ENCODE assay signal across 21 mouse cellular contexts in the genomic region with DNA sequence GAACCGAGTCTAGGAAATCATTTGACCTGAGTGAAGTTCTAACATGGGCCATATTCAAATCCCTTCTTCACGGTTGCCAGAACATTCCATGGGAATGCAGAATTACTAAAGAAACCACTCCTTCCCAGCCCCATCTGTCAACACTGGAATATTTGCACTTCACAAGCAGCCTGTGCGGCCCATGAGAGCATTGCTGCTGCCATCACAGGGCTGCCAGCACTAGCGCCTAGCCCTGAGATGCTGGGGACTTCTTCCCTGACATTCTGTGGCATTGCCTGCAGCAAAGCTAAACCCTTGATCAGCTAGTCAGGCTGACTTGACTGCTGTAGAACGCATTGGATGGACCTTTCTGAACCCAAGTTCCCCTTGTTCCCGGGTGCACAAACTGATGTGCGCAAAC.
DNase-seq lines count a peak whose midpoint lies in the region; ATAC-seq and TF ChIP-seq lines count a peak whose summit lies in the region.
"Had no signal": no experiment of that assay in that cellular context is flagged by ENCODE, and none has a peak within 500 bp of the region (broad histone marks: within the 10 kb centered on the region; RNA-seq: fewer than 3 reads in every experiment).

No protein-coding gene starts in this region.

- intact Hi-C loops in heart, postnatal 36 days (cut with DNase I): loop anchor here (10.0 kb wide), 2 partner anchors 437 to 1967 kb away; no protein-coding TSS in a partner anchor

- peaks cover 14% of the 10 kb centered on the region for H3K4me1 ChIP-seq in lung, embryonic 15.5 days
- no peaks in the 10 kb centered on the region; the same call in 1 of the 2 replicates for H3K4me1 ChIP-seq in lung, adult 2 months (ENCODE audit: control insufficient read depth, insufficient read depth, low read length)
- H3K4me1 ChIP-seq in lung, postnatal 0 days (ENCODE audit: insufficient read depth, low read depth, low read length): no peaks in the 10 kb centered on the region; the same call in 1 of the 2 replicates
- H3K4me1 ChIP-seq: embryonic facial prominence, embryonic 10.5 days; heart, embryonic 13.5 days had no signal

- no peaks in the 10 kb centered on the region for H3K9me3 ChIP-seq in lung, embryonic 15.5 days
- H3K9me3 ChIP-seq in lung, postnatal 0 days (ENCODE audit: low read length): no peaks in the 10 kb centered on the region
- H3K9me3 ChIP-seq: forebrain, embryonic 13.5 days had no signal

- no peak for TF ChIP-seq POLR2A in lung, adult 2 months (IDR thresholded peaks at IDR 0.05; ENCODE audit: borderline replicate concordance, extremely low read depth, low read depth, low read length)

- WGBS in lung, embryonic 15.5 days: 36% methylated on average over 7 of the region's 7 CpGs
- WGBS in lung, adult 2 months: 52% methylated on average over 7 of the region's 7 CpGs
- 33% methylated on average over 7 of the region's 7 CpGs for WGBS in lung, postnatal 0 days

- DNase-seq in heart, adult 11 months: peak; percentile 87
- no peak for DNase-seq in heart, postnatal 36 days
- no peak for DNase-seq in lung, adult 2 months
- DNase-seq in lung, postnatal 0 days (ENCODE audit: low spot score): peak; percentile 58
- peak; percentile 59 for DNase-seq in lung, postnatal 36 days
- DNase-seq in cerebellum, adult 11 months: no peak
- DNase-seq in spleen, adult 12 weeks (ENCODE audit: low spot score): no peak
- DNase-seq: adrenal gland, postnatal 10 days; B cell, adult 2 months; cerebellum, adult 18-20 months; cerebellum, adult 9-11 months; forebrain, postnatal 0 days; gastrocnemius, postnatal 25 days; heart, postnatal 4 days had no signal

- peak; percentile 44; the same call in 1 of the 2 replicates for ATAC-seq in lung, embryonic 15.5 days (ENCODE audit: borderline replicate concordance, extremely low read depth, low FRiP score, low TSS enrichment)
- ATAC-seq in lung, postnatal 0 days: peak; percentile 37; the same call in 1 of the 2 replicates
- ATAC-seq: CD4-positive, CD25-positive, alpha-beta regulatory T cell, adult 4 months; forebrain, embryonic 13.5 days; forebrain, postnatal 0 days had no signal

- H3K4me2 ChIP-seq in lung, embryonic 15.5 days: no peak overlapping the region
- no peak overlapping the region for H3K4me2 ChIP-seq in lung, postnatal 0 days (replicated peaks; ENCODE audit: low read depth, low read length)
- H3K4me2 ChIP-seq: forebrain, embryonic 13.5 days; heart, embryonic 13.5 days; hindbrain, embryonic 13.5 days had no signal

- H3K27me3 ChIP-seq in lung, embryonic 15.5 days: no peaks in the 10 kb centered on the region
- H3K27me3 ChIP-seq in lung, postnatal 0 days (replicated peaks; ENCODE audit: insufficient read depth, low read length): no peaks in the 10 kb centered on the region
- H3K27me3 ChIP-seq: forebrain, embryonic 13.5 days; heart, embryonic 13.5 days; hindbrain, embryonic 13.5 days had no signal

- H3K9ac ChIP-seq in lung, embryonic 15.5 days: no peak overlapping the region
- H3K9ac ChIP-seq in lung, postnatal 0 days (replicated peaks; ENCODE audit: low read depth): no peak overlapping the region
- H3K9ac ChIP-seq: forebrain, embryonic 13.5 days; forebrain, postnatal 0 days; heart, embryonic 13.5 days; hindbrain, embryonic 13.5 days had no signal

- H3K27ac ChIP-seq in lung, embryonic 15.5 days: peak overlapping the region; percentile 52; the same call in 1 of the 2 replicates
- no peak overlapping the region for H3K27ac ChIP-seq in lung, postnatal 0 days (ENCODE audit: low read length)
- H3K27ac ChIP-seq: embryonic facial prominence, embryonic 10.5 days; forebrain, embryonic 13.5 days; heart, embryonic 13.5 days; hindbrain, embryonic 13.5 days had no signal

- no peak overlapping the region for H3K4me3 ChIP-seq in lung, embryonic 15.5 days
- no peak overlapping the region for H3K4me3 ChIP-seq in lung, adult 2 months (replicated peaks; ENCODE audit: extremely low read depth, low read depth, low read length)
- H3K4me3 ChIP-seq in lung, postnatal 0 days (ENCODE audit: low read depth, low read length): no peak overlapping the region
- H3K4me3 ChIP-seq: embryonic facial prominence, embryonic 10.5 days; forebrain, embryonic 13.5 days; heart, embryonic 13.5 days; hindbrain, embryonic 13.5 days had no signal

- H3K36me3 ChIP-seq in lung, embryonic 15.5 days: no peaks in the 10 kb centered on the region
- H3K36me3 ChIP-seq in lung, postnatal 0 days (ENCODE audit: insufficient read depth, low read length): no peaks in the 10 kb centered on the region
- H3K36me3 ChIP-seq: embryonic facial prominence, embryonic 10.5 days; G1E; heart, embryonic 13.5 days; hindbrain, embryonic 13.5 days had no signal

- no peak for TF ChIP-seq EP300 in lung, postnatal 0 days (IDR thresholded peaks at IDR 0.05)

- TF ChIP-seq CTCF in lung, adult 2 months (IDR thresholded peaks at IDR 0.05; ENCODE audit: insufficient read depth, low read length): no peak
- TF ChIP-seq CTCF in lung, postnatal 0 days (IDR thresholded peaks at IDR 0.05): no peak

Comparison
In these comparisons a context has a peak if more than half of its experiments do, and no peak if none do; other contexts are left out.
1. DNase-seq: peak in heart, adult 11 months (single experiment), lung, postnatal 0 days (single experiment) and lung, postnatal 36 days (single experiment); none in heart, postnatal 36 days (0 of 2), lung, adult 2 months (single experiment), cerebellum, adult 11 months (single experiment) and spleen, adult 12 weeks (single experiment).